Mouse (Mus musculus) C2C12 (cell line): ENCODE results near the gene B3galnt2. TPM values are rescaled to one million over a fixed set of nuclear protein-coding genes. Genes with fewer than 3 reads are reported as not detected.

Experiments
- H3K27me3 ChIP-seq: one replicate; pipeline ENCODE4 v1.6.1; 2011; ENCODE audit not compliant: control insufficient read depth, insufficient read depth, insufficient read length
- H3K36me3 ChIP-seq: one replicate; pipeline ENCODE4 v1.6.1; 2011; ENCODE audit not compliant: control insufficient read depth, insufficient read depth
- H3K4me3 ChIP-seq: one replicate; pipeline ENCODE4 v1.5.1; 2011; ENCODE audit warnings: mild to moderate bottlenecking, control low read depth; ENCODE audit not compliant: poor library complexity, insufficient read depth, severe bottlenecking
- H3K79me2 ChIP-seq: one replicate; pipeline ENCODE4 v1.6.1; 2011; ENCODE audit not compliant: control insufficient read depth, insufficient read depth
- H3K79me3 ChIP-seq: one replicate; pipeline ENCODE4 v1.6.1; 2011; ENCODE audit warnings: low read depth, control low read depth
- H3ac ChIP-seq: one replicate; pipeline ENCODE3; 2011; ENCODE audit warnings: low read depth; ENCODE audit not compliant: control insufficient read depth, insufficient read length
- CEBPB ChIP-seq: IDR thresholded peaks from one replicate; pipeline ENCODE4 v1.6.1; 2011; ENCODE audit warnings: low read depth, mild to moderate bottlenecking, control low read depth, moderate library complexity
- CTCF ChIP-seq: IDR thresholded peaks from one replicate; pipeline ENCODE4 v1.5.1; 2011; ENCODE audit not compliant: control insufficient read depth, insufficient read depth, insufficient read length
- FOSL1 ChIP-seq: IDR thresholded peaks from one replicate; pipeline ENCODE4 v1.8.0; 2011; ENCODE audit warnings: mild to moderate bottlenecking, low read length; ENCODE audit not compliant: poor library complexity, insufficient read depth, severe bottlenecking
- MAX ChIP-seq: IDR thresholded peaks from one replicate; pipeline ENCODE4 v1.6.1; 2011; ENCODE audit warnings: mild to moderate bottlenecking, control low read depth
- MYOD1 ChIP-seq: IDR thresholded peaks from one replicate; pipeline ENCODE4 v1.6.1; 2011; ENCODE audit warnings: low read depth; ENCODE audit not compliant: control insufficient read depth, insufficient read length
- MYOG ChIP-seq: IDR thresholded peaks from one replicate; pipeline ENCODE4 v1.6.1; 2011; ENCODE audit not compliant: control insufficient read depth, insufficient read length; ENCODE audit errors: extremely low read depth
- USF1 ChIP-seq: IDR thresholded peaks from one replicate; pipeline ENCODE4 v1.6.1; 2011; ENCODE audit warnings: low read depth, mild to moderate bottlenecking, control low read depth, moderate library complexity
- polyA plus RNA-seq: library from polyadenylated mRNA; unstranded; fragments of >200 nt; fragmentation: generic; extraction: Trizol; gene quantifications from one replicate; pipeline ENCODE4 v1.2.1, GENCODE M21; 2012; ENCODE audit warnings: missing spikeins

The B3galnt2 gene
- polyA plus RNA-seq, 1 experiment, result 16.8 TPM

- H3K36me3 ChIP-seq, result peaks cover 86% of the 10 kb centered on the region
These were observed 40.8 kb downstream of the B3galnt2 start for GRCm38 (mm10) chr13:13995046-13995445.

GRCm38 (mm10) chr13:13997476-13997875 lies 43.2 kb downstream of the B3galnt2 start:
- no peaks in the 10 kb centered on the region for H3K79me3 ChIP-seq
- no peaks in the 10 kb centered on the region for H3K79me2 ChIP-seq
- TF ChIP-seq MYOG, result no peak
- no peak for TF ChIP-seq MYOD1
- no peak for TF ChIP-seq MAX
- no peak for TF ChIP-seq FOSL1
- no peak for TF ChIP-seq CTCF
- no peak for TF ChIP-seq USF1
- no peak for TF ChIP-seq CEBPB
- no peaks in the 10 kb centered on the region for H3K27me3 ChIP-seq
- peaks cover 87% of the 10 kb centered on the region for H3K36me3 ChIP-seq
- no peak overlapping the region for H3ac ChIP-seq
- no peak overlapping the region for H3K4me3 ChIP-seq

More at GRCm38 (mm10) chr13:13995046-13995445, 40.8 kb downstream of the B3galnt2 start:
- Histone ChIP-seq H3K4me3 (no peak overlapping the region), H3ac (no peak overlapping the region), H3K27me3 (no peaks in the 10 kb centered on the region), H3K79me2 (no peaks in the 10 kb centered on the region), H3K79me3 (no peaks in the 10 kb centered on the region)
- no peak for TF ChIP-seq MAX
- TF ChIP-seq CTCF, result no peak
- no peak for TF ChIP-seq CEBPB
- no peak for TF ChIP-seq MYOG
- TF ChIP-seq MYOD1, result no peak
- TF ChIP-seq FOSL1, result no peak
- no peak for TF ChIP-seq USF1

GRCm38 (mm10) chr13:14002706-14003105 lies 48.4 kb downstream of the B3galnt2 start:
- Histone ChIP-seq H3ac (no peak overlapping the region), H3K27me3 (no peaks in the 10 kb centered on the region), H3K4me3 (no peak overlapping the region), H3K79me2 (no peaks in the 10 kb centered on the region), H3K79me3 (no peaks in the 10 kb centered on the region), H3K36me3 (peaks cover 73% of the 10 kb centered on the region)
- TF ChIP-seq FOSL1 (no peak), MYOG (no peak), CEBPB (no peak), MAX (no peak), MYOD1 (no peak), USF1 (no peak), CTCF (no peak)

DNA sequence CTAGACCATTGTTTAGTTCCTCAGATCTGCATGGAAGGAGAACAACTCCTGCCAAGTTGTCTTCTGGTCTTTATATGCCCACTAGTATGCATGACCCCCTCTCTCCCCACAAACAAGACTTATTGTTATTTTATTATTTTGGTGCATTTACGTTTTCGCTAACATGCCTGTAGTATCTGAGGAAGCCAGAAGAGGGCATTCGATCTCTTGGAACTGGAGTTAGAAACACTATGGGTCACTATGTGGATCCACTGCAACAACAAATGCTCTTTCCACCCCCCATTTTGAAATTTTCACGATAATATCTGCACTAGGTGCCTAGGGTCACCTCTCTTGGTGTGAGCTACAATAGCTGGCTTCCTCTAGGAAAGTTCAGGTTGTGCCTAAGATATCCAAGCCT lies 49.8 kb downstream of the B3galnt2 start:
- Histone ChIP-seq H3K4me3 (no peak overlapping the region), H3ac (no peak overlapping the region), H3K79me3 (no peaks in the 10 kb centered on the region), H3K27me3 (no peaks in the 10 kb centered on the region), H3K36me3 (peaks cover 59% of the 10 kb centered on the region), H3K79me2 (no peaks in the 10 kb centered on the region)
- TF ChIP-seq MAX, result no peak
- no peak for TF ChIP-seq MYOG
- no peak for TF ChIP-seq CTCF
- TF ChIP-seq MYOD1, result no peak
- no peak for TF ChIP-seq FOSL1
- no peak for TF ChIP-seq CEBPB
- no peak for TF ChIP-seq USF1

GRCm38 (mm10) chr13:14004999-14005398 lies 50.7 kb downstream of the B3galnt2 start:
- Histone ChIP-seq H3K27me3 (no peaks in the 10 kb centered on the region), H3K36me3 (peaks cover 56% of the 10 kb centered on the region)
- TF ChIP-seq MYOD1, result no peak
- no peak for TF ChIP-seq MAX

GRCm38 (mm10) chr13:14006056-14006455 lies 51.8 kb downstream of the B3galnt2 start:
- no peak overlapping the region for H3ac ChIP-seq
- H3K27me3 ChIP-seq, result no peaks in the 10 kb centered on the region
- H3K4me3 ChIP-seq, result no peak overlapping the region
- no peaks in the 10 kb centered on the region for H3K79me2 ChIP-seq
- no peak for TF ChIP-seq CTCF
- no peak for TF ChIP-seq USF1
- TF ChIP-seq CEBPB, result no peak
- TF ChIP-seq FOSL1, result no peak
- no peak for TF ChIP-seq MYOG
- no peak for TF ChIP-seq MAX
- no peak for TF ChIP-seq MYOD1
- no peaks in the 10 kb centered on the region for H3K79me3 ChIP-seq
- H3K36me3 ChIP-seq, result peaks cover 53% of the 10 kb centered on the region

More at GRCm38 (mm10) chr13:14004999-14005398, 50.7 kb downstream of the B3galnt2 start:
- no peak overlapping the region for H3K4me3 ChIP-seq
- H3K79me2 ChIP-seq, result no peaks in the 10 kb centered on the region
- no peak overlapping the region for H3ac ChIP-seq
- no peaks in the 10 kb centered on the region for H3K79me3 ChIP-seq
